Mouse (Mus musculus) liver, postnatal 0 days (tissue): Measurements from ENCODE around the gene Nr1d1. TPM values are rescaled to one million over a fixed set of nuclear protein-coding genes. Genes with fewer than 3 reads are reported as not detected.

ENCODE experiments used
- ATAC-seq: fragments of 200-750 bp; cut with Nextera tagmentation; 2 replicates; pipeline ENCODE4 v1.8.0; 2017; ENCODE audit warnings: mild to moderate bottlenecking, moderate library complexity
- DNase-seq: peaks from one replicate; pipeline ENCODE4 v3.0.0-alpha.2; 2016
- H3K27ac ChIP-seq: fragments of 300-500 bp; sonication (generic); 2 replicates; pipeline ENCODE4 v1.5.1; 2014; ENCODE audit warnings: antibody characterized with exemption, moderate library complexity, mild to moderate bottlenecking, low read depth
- H3K27me3 ChIP-seq: fragments of 300-500 bp; sonication (generic); 2 replicates; pipeline ENCODE4 v1.6.1; 2014; ENCODE audit warnings: low read length, control low read depth, mixed read lengths; ENCODE audit not compliant: insufficient read depth
- H3K36me3 ChIP-seq: fragments of 300-500 bp; sonication (generic); replicated peaks from 2 replicates; pipeline ENCODE4 v1.6.1; 2014; ENCODE audit warnings: mild to moderate bottlenecking, control low read depth, low read length, moderate library complexity, mixed read lengths; ENCODE audit not compliant: insufficient read depth
- H3K4me1 ChIP-seq: fragments of 300-500 bp; sonication (generic); 2 replicates; pipeline ENCODE4 v1.6.1; 2014; ENCODE audit warnings: antibody characterized with exemption, mild to moderate bottlenecking, control low read depth; ENCODE audit not compliant: insufficient read depth
- H3K4me2 ChIP-seq: fragments of 300-500 bp; sonication (generic); 2 replicates; pipeline ENCODE4 v1.6.1; 2014; ENCODE audit warnings: low read depth, mild to moderate bottlenecking, low read length, moderate library complexity, mixed read lengths
- H3K4me3 ChIP-seq: fragments of 300-500 bp; sonication (generic); 2 replicates; pipeline ENCODE4 v1.5.1; 2014; ENCODE audit warnings: low read depth, low read length
- H3K9ac ChIP-seq: fragments of 300-500 bp; sonication (generic); replicated peaks from 2 replicates; pipeline ENCODE4 v1.6.1; 2014; ENCODE audit warnings: mild to moderate bottlenecking, moderate library complexity
- H3K9me3 ChIP-seq: fragments of 300-500 bp; sonication (generic); 2 replicates; pipeline ENCODE4 v1.6.1; 2016; ENCODE audit warnings: mild to moderate bottlenecking, control low read depth, low read length, mixed read lengths
- CTCF ChIP-seq: sonication (generic); IDR thresholded peaks from 2 replicates; pipeline ENCODE4 v1.5.1; 2016; ENCODE audit warnings: antibody characterized with exemption, low read depth
- EP300 ChIP-seq: IDR thresholded peaks from 2 replicates; pipeline ENCODE4 v1.6.1; 2016; ENCODE audit warnings: antibody characterized with exemption, low read depth, mild to moderate bottlenecking
- WGBS: fragments of 180-500 bp; shearing (Covaris S2); extraction: QIAGEN DNeasy Blood & Tissue Kit; methylation state at CpG from one replicate; pipeline ENCODE4 v1.1.7; 2014; ENCODE audit not compliant: insufficient replicate concordance; 5-methylcytosine and 5-hydroxymethylcytosine counted together
- polyA plus RNA-seq: library from polyadenylated mRNA; unstranded; fragments of >200 nt; fragmentation: Nextera tagmentation; extraction: Ambion mirVana; gene quantifications from 2 replicates; pipeline ENCODE4 v1.2.1, GENCODE M21; 2015

The Nr1d1 gene
- polyA plus RNA-seq, 1 experiment from 2014 or later: 4.2 TPM

- Histone ChIP-seq H3K27ac (peak overlapping the region; percentile 87), H3K27me3 (no peaks in the 10 kb centered on the region), H3K4me1 (peaks cover 45% of the 10 kb centered on the region), H3K4me3 (peak overlapping the region; percentile 56), H3K9ac (peak overlapping the region; percentile 59; the same call in 1 of the 2 replicates), H3K4me2 (peak overlapping the region; percentile 93), H3K9me3 (no peaks in the 10 kb centered on the region), H3K36me3 (no peaks in the 10 kb centered on the region)
- WGBS: 7% methylated on average over 18 of the region's 18 CpGs
- TF ChIP-seq EP300 (no peak; the same call in 1 of the 2 replicates), CTCF (peak; percentile 88)
- ATAC-seq (peak; percentile 76), DNase-seq (peak; percentile 85)
Observed at GRCm38 (mm10) chr11:98788550-98789218, 13.6 kb upstream of the Nr1d1 start.

GRCm38 (mm10) chr11:98788139-98788538 is 13.0 kb upstream of the Nr1d1 start:
- TF ChIP-seq CTCF (no peak), EP300 (no peak)
- 91% methylated on average over 5 of the region's 5 CpGs for WGBS
- no peaks in the 10 kb centered on the region for H3K36me3 ChIP-seq
- peak overlapping the region; percentile 53; the same call in 1 of the 2 replicates for H3K9ac ChIP-seq
- H3K4me2 ChIP-seq: peak overlapping the region; percentile 93
- no peaks in the 10 kb centered on the region for H3K27me3 ChIP-seq
- ATAC-seq (no peak), DNase-seq (no peak)
- no peak overlapping the region for H3K4me3 ChIP-seq
- no peaks in the 10 kb centered on the region for H3K9me3 ChIP-seq
- H3K27ac ChIP-seq: peak overlapping the region; percentile 87
- peaks cover 46% of the 10 kb centered on the region for H3K4me1 ChIP-seq

- H3K4me3 ChIP-seq: no peak overlapping the region
- ATAC-seq: no peak
- TF ChIP-seq EP300 (no peak), CTCF (peak; percentile 67)
- peaks cover 50% of the 10 kb centered on the region for H3K4me1 ChIP-seq
- H3K9me3 ChIP-seq: no peaks in the 10 kb centered on the region
- DNase-seq: no peak
- no peaks in the 10 kb centered on the region for H3K27me3 ChIP-seq
- H3K27ac ChIP-seq: no peak overlapping the region
- no peak overlapping the region for H3K9ac ChIP-seq
- WGBS: 88% methylated on average over 1 of the region's 1 CpGs
- H3K36me3 ChIP-seq: no peaks in the 10 kb centered on the region
- no peak overlapping the region for H3K4me2 ChIP-seq
Observed at GRCm38 (mm10) chr11:98787691-98788090, 12.6 kb upstream of the Nr1d1 start.

- Histone ChIP-seq H3K36me3 (no peaks in the 10 kb centered on the region), H3K27ac (peak overlapping the region; percentile 91; the same call in 1 of the 2 replicates), H3K4me3 (no peak overlapping the region), H3K4me1 (peaks cover 54% of the 10 kb centered on the region), H3K4me2 (no peak overlapping the region; the same call in 1 of the 2 replicates), H3K27me3 (no peaks in the 10 kb centered on the region), H3K9ac (no peak overlapping the region), H3K9me3 (no peaks in the 10 kb centered on the region)
- DNase-seq: no peak
- TF ChIP-seq EP300 (no peak), CTCF (no peak)
- no peak for ATAC-seq
- WGBS: 32% methylated on average over 7 of the region's 7 CpGs
Observed at GRCm38 (mm10) chr11:98787229-98787628, 12.1 kb upstream of the Nr1d1 start.

- H3K4me1 ChIP-seq: peaks cover 60% of the 10 kb centered on the region
- H3K4me3 ChIP-seq: 0 out of 2 replicates have a peak overlapping the region, but pooled peaks have one; percentile 14
- H3K9me3 ChIP-seq: no peaks in the 10 kb centered on the region
- peak overlapping the region; percentile 46 for H3K9ac ChIP-seq
- H3K36me3 ChIP-seq: no peaks in the 10 kb centered on the region
- TF ChIP-seq EP300 (no peak; the same call in 1 of the 2 replicates), CTCF (peak; percentile 94)
- 1% methylated on average over 11 of the region's 15 CpGs for WGBS
- peak; percentile 91 for DNase-seq
- peak overlapping the region; percentile 65 for H3K4me2 ChIP-seq
- peak; percentile 70 for ATAC-seq
- H3K27me3 ChIP-seq: no peaks in the 10 kb centered on the region
- peak overlapping the region; percentile 91 for H3K27ac ChIP-seq
Observed at GRCm38 (mm10) chr11:98786359-98787214, 11.5 kb upstream of the Nr1d1 start.

- Histone ChIP-seq H3K27me3 (no peaks in the 10 kb centered on the region), H3K4me1 (peaks cover 61% of the 10 kb centered on the region), H3K9me3 (no peaks in the 10 kb centered on the region), H3K9ac (peak overlapping the region; percentile 46), H3K36me3 (no peaks in the 10 kb centered on the region), H3K27ac (peak overlapping the region; percentile 91), H3K4me3 (0 out of 2 replicates have a peak overlapping the region, but pooled peaks have one; percentile 14), H3K4me2 (peak overlapping the region; percentile 65)
- ATAC-seq (no peak), DNase-seq (peak; percentile 75)
- WGBS: 2% methylated on average over 12 of the region's 12 CpGs
- no peak for TF ChIP-seq EP300
- peak; percentile 71 for TF ChIP-seq CTCF
Observed at GRCm38 (mm10) chr11:98785772-98786281, 10.7 kb upstream of the Nr1d1 start.
